Mouse (Mus musculus) ES-E14 (cell line): ENCODE data around the gene Col4a2. TPM values are rescaled to one million over a fixed set of nuclear protein-coding genes. Genes with fewer than 3 reads are reported as not detected.

Experiments used
- DNase-seq: peaks from one replicate; pipeline ENCODE4 v3.0.0-alpha.2; 2013; ENCODE audit warnings: low read depth, low spot score
- H3K27ac ChIP-seq: 2 replicates; pipeline ENCODE4 v1.5.1; 2012; ENCODE audit warnings: low read depth, mild to moderate bottlenecking, low read length, moderate library complexity, mixed read lengths; ENCODE audit not compliant: poor library complexity, insufficient read depth, severe bottlenecking
- H3K36me3 ChIP-seq: 2 replicates; pipeline ENCODE4 v1.6.1; 2012; ENCODE audit warnings: mild to moderate bottlenecking, low read length, moderate library complexity, mixed read lengths; ENCODE audit not compliant: control insufficient read depth, poor library complexity, insufficient read depth, severe bottlenecking
- H3K4me1 ChIP-seq, 2 experiments: fragments of 150-350 bp in 1 of 2; sonication (generic) in 1 of 2; 2 replicates each; pipeline ENCODE4 v1.6.1; 2012; ENCODE audit warnings: low read length in 2 of 2, mild to moderate bottlenecking in 1 of 2, mixed read lengths in 1 of 2; ENCODE audit not compliant: control insufficient read depth in 2 of 2, insufficient read depth in 2 of 2, poor library complexity in 1 of 2
- H3K4me3 ChIP-seq, 2 experiments: fragments of 150-350 bp in 1 of 2; sonication (generic) in 1 of 2; 2 replicates each; pipeline ENCODE4 v1.5.1; 2012; ENCODE audit warnings: low read length in 2 of 2, low read depth in 1 of 2, mild to moderate bottlenecking in 1 of 2, mixed read lengths in 1 of 2; ENCODE audit not compliant: insufficient read depth in 1 of 2, poor library complexity in 1 of 2, severe bottlenecking in 1 of 2
- H3K9ac ChIP-seq: 2 replicates; pipeline ENCODE4 v1.6.1; 2012; ENCODE audit warnings: low read depth, mild to moderate bottlenecking, low read length, mixed read lengths; ENCODE audit not compliant: poor library complexity, insufficient read depth, severe bottlenecking
- H3K9me3 ChIP-seq: fragments of 150-350 bp; sonication (generic); 2 replicates; pipeline ENCODE4 v1.6.1; 2012; ENCODE audit warnings: low read depth, mild to moderate bottlenecking, low read length; ENCODE audit not compliant: control insufficient read depth, insufficient read depth
- CHD2 ChIP-seq: IDR thresholded peaks from 2 replicates; pipeline ENCODE4 v1.6.1; 2014; ENCODE audit warnings: mild to moderate bottlenecking, low read depth, low read length, inconsistent platforms
- HCFC1 ChIP-seq: IDR thresholded peaks from 2 replicates; pipeline ENCODE4 v1.6.1; 2012; ENCODE audit warnings: low read length, inconsistent platforms, borderline replicate concordance; ENCODE audit not compliant: insufficient read depth
- MAFK ChIP-seq: IDR thresholded peaks from 2 replicates; pipeline ENCODE4 v1.6.1; 2014; ENCODE audit warnings: mild to moderate bottlenecking, low read depth, low read length, inconsistent platforms; ENCODE audit not compliant: insufficient read depth
- ZC3H11A ChIP-seq: IDR thresholded peaks from 2 replicates; pipeline ENCODE4 v1.6.1; 2012; ENCODE audit warnings: low read depth, mild to moderate bottlenecking, inconsistent platforms, low read length, borderline replicate concordance
- ZNF384 ChIP-seq: IDR thresholded peaks from 2 replicates; pipeline ENCODE4 v1.6.1; 2012; ENCODE audit warnings: low read depth, low read length, inconsistent platforms
- in situ Hi-C, 2 experiments: fragments of 600-800 bp; cut with MboI; formaldehyde crosslinking; loops; one replicate each; pipeline ENCODE4 v1.15.1; 2025; ENCODE audit warnings: low sequenced_read_pairs in 2 of 2, inconsistent platforms in 1 of 2; ENCODE audit not compliant: unreplicated experiment in 2 of 2
- total RNA-seq: library from RNA; depleted of rRNA; stranded (reverse); fragments of 300-350 nt; gene quantifications from 2 replicates; pipeline ENCODE4 v1.2.3, GENCODE M21; 2012

Col4a2 gene
- total RNA-seq, 1 experiment, result 102 TPM

DNA sequence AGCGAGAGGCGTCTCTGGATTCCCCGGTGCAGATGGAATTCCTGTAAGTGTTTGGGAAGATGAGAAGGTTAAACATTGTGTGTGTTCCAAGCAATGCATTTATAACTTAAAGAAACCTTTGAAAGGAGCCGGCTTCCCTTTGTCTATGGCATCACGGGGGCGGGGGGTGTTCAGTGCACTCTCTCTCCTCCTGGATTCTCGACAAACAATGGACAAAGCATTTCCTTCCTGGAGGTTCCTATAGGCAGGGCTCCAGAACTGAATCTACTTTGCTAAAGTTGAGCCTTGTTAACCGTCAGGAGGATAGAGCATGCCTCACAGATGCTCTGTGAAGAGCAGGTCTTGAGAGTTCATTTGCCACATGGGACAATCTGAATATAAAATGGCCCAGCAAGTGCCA is 87.1 kb downstream of the Col4a2 start:
- no peak for TF ChIP-seq CHD2
- no peak for TF ChIP-seq MAFK
- no peak for TF ChIP-seq ZNF384
- TF ChIP-seq ZC3H11A, result no peak
- TF ChIP-seq HCFC1, result no peak
- no peak overlapping the region for H3K4me3 ChIP-seq
- in situ Hi-C loops, result loop anchor here (10.0 kb wide), 1 partner anchor 145 kb away; no protein-coding TSS in a partner anchor
- no peak for DNase-seq
- no peaks in the 10 kb centered on the region for H3K4me1 ChIP-seq
- no peaks in the 10 kb centered on the region for H3K9me3 ChIP-seq
- no peak overlapping the region for H3K27ac ChIP-seq
- H3K36me3 ChIP-seq, result no peaks in the 10 kb centered on the region
- H3K9ac ChIP-seq, result no peak overlapping the region

DNA sequence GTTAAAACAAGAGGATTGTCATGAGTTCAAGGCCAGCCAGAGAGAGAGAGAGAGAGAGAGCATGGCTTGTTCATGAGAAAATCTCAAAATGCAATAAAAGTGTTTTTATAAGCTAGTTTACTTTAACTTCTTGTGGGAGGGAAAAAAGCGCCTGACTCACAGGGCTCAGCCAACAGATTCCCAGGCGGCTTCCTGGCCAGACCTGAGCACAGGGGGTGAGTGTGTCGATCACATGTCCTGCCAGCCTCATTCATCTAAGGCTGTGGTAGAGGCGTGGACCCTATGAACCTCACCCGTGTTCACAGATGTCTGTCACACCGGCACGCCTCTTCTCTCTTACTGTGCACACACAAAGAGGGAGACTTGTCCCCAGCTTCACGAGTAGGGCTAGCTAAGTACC is 87.6 kb downstream of the Col4a2 start:
- TF ChIP-seq ZC3H11A (no peak), HCFC1 (no peak), CHD2 (no peak), ZNF384 (no peak), MAFK (no peak)
- Histone ChIP-seq H3K4me1 (no peaks in the 10 kb centered on the region), H3K9ac (no peak overlapping the region), H3K4me3 (no peak overlapping the region), H3K36me3 (no peaks in the 10 kb centered on the region), H3K27ac (no peak overlapping the region), H3K9me3 (no peaks in the 10 kb centered on the region)
- DNase-seq, result no peak
- in situ Hi-C loops, result no loop called here

DNA sequence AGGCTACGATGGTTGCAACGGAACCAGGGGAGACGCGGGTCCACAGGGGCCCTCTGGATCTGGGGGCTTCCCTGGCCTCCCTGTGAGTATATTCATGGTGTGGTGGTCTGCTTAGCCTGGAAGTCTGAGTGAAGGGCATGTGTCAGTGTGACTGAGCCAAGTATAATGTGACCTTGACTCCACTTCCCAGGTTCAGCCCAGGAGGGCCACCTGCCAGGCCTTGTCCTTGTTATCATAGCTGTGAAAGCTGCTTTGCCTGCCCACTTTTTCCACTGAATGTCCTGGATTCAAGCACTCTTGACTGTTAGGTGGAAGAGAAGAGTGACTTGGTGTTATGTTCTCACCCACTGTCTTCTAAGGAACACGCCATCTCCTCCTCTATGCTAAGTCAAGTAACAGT is 88.6 kb downstream of the Col4a2 start:
- no peaks in the 10 kb centered on the region for H3K9me3 ChIP-seq
- no peaks in the 10 kb centered on the region for H3K36me3 ChIP-seq
- H3K9ac ChIP-seq, result no peak overlapping the region
- H3K27ac ChIP-seq, result no peak overlapping the region
- in situ Hi-C loops, result no loop called here
- DNase-seq, result no peak
- H3K4me3 ChIP-seq, result no peak overlapping the region
- TF ChIP-seq MAFK (no peak), CHD2 (no peak), HCFC1 (no peak), ZNF384 (no peak), ZC3H11A (no peak)
- no peaks in the 10 kb centered on the region for H3K4me1 ChIP-seq

DNA sequence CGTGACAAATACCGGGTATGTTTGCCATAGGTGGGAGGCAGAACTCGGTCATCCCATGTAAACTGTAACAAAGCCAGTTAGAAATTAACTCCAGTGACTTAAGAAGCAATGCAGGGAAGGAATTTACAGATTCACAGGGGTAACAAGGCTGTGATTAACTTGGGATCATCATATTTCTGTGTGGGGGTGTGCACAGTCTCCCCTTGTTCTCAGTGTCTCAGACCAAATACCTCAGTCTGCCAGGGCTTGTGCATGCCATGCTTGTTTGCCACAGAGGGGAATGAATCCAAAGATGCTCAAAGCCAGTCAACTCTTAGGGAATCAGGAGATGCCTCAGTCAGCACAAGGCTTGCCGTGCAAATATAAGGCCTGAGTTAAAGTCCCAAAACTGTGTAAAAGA is 89.6 kb downstream of the Col4a2 start:
- TF ChIP-seq MAFK (no peak), CHD2 (no peak), ZNF384 (no peak), ZC3H11A (no peak), HCFC1 (no peak)
- H3K27ac ChIP-seq, result no peak overlapping the region
- DNase-seq, result no peak
- no peaks in the 10 kb centered on the region for H3K9me3 ChIP-seq
- no peak overlapping the region for H3K9ac ChIP-seq
- no peaks in the 10 kb centered on the region for H3K36me3 ChIP-seq
- no peak overlapping the region for H3K4me3 ChIP-seq
- H3K4me1 ChIP-seq, result no peaks in the 10 kb centered on the region
- in situ Hi-C loops, result no loop called here

DNA sequence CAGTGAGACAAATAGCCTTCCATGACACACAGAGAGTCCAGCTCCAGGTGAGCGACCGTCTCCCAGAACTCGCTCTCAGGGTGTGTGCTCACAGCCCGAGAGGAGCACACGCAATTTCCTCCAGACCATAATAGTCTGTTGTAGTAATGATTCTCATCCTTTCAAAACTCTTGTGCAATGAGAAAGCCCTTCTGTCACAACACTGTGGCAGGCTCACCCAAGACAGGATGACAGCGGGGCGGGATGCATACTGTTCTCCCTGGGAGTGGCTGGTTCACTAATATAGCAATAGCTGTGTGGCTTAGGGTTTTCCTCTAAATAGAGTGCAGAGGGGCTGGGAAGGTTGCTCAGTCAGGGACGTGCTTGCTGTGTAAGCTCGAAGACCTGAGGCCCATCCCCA is 91.2 kb downstream of the Col4a2 start:
- in situ Hi-C loops, result no loop called here
- no peak overlapping the region for H3K4me3 ChIP-seq
- H3K27ac ChIP-seq, result no peak overlapping the region
- H3K36me3 ChIP-seq, result no peaks in the 10 kb centered on the region
- no peak for DNase-seq
- no peak overlapping the region for H3K9ac ChIP-seq
- no peaks in the 10 kb centered on the region for H3K9me3 ChIP-seq
- TF ChIP-seq CHD2, result no peak
- no peak for TF ChIP-seq HCFC1
- no peak for TF ChIP-seq ZC3H11A
- no peak for TF ChIP-seq MAFK
- no peak for TF ChIP-seq ZNF384
- H3K4me1 ChIP-seq, result no peaks in the 10 kb centered on the region
